Mouse (Mus musculus) kidney, adult 2 months (tissue): Measurements from ENCODE around the gene Jade2. TPM values are rescaled to one million over a fixed set of nuclear protein-coding genes. Genes with fewer than 3 reads are reported as not detected.
A peak's percentile ranks its signal among the peaks of the same experiment; 100 is the strongest.

Source experiments
- DNase-seq: peaks from one replicate; pipeline ENCODE4 v3.0.0; 2021
- H3K27ac ChIP-seq: fragments of 200-500 bp; 2 replicates; pipeline ENCODE4 v1.5.1; 2012; ENCODE audit warnings: low read depth, low read length, control low read depth, inconsistent platforms; ENCODE audit not compliant: insufficient read depth
- H3K27me3 ChIP-seq: fragments of 200-500 bp; replicated peaks from 2 replicates; pipeline ENCODE4 v1.6.1; 2012; ENCODE audit warnings: mild to moderate bottlenecking, moderate library complexity, low read length, inconsistent platforms; ENCODE audit not compliant: control insufficient read depth, insufficient read depth
- H3K36me3 ChIP-seq: fragments of 200-500 bp; 2 replicates; pipeline ENCODE4 v1.6.1; 2012; ENCODE audit warnings: mild to moderate bottlenecking, moderate library complexity, low read length, inconsistent platforms; ENCODE audit not compliant: control insufficient read depth, insufficient read depth
- H3K4me1 ChIP-seq: fragments of 200-500 bp; 2 replicates; pipeline ENCODE4 v1.6.1; 2011; ENCODE audit warnings: low read length; ENCODE audit not compliant: control insufficient read depth, insufficient read depth
- H3K4me3 ChIP-seq: fragments of 200-500 bp; 2 replicates; pipeline ENCODE4 v1.5.1; 2011; ENCODE audit warnings: mild to moderate bottlenecking, low read depth, low read length, control low read depth; ENCODE audit not compliant: insufficient read depth
- CTCF ChIP-seq: fragments of 200-500 bp; conservative IDR thresholded peaks from 2 replicates; pipeline ENCODE4 v1.5.1; 2011; ENCODE audit warnings: low read depth, mild to moderate bottlenecking, control low read depth, low read length, moderate library complexity, mixed read lengths; ENCODE audit not compliant: insufficient read depth, insufficient read length
- POLR2A ChIP-seq: fragments of 200-500 bp; IDR thresholded peaks from one replicate; pipeline ENCODE4 v1.6.1; 2011; ENCODE audit warnings: low read depth, low read length, control low read depth
- WGBS: fragments of 180-500 bp; shearing (Covaris S2); methylation state at CpG from one replicate; pipeline ENCODE4 v1.1.7; 2018; 5-methylcytosine and 5-hydroxymethylcytosine counted together
- polyA plus RNA-seq: library from polyadenylated mRNA; depleted of rRNA; stranded (reverse); fragments of >200 nt; gene quantifications from 2 replicates; pipeline ENCODE4 v1.2.3, GENCODE M21; 2012; rRNA removed

Gene Jade2
- polyA plus RNA-seq, 1 experiment: 13.4 TPM

DNA sequence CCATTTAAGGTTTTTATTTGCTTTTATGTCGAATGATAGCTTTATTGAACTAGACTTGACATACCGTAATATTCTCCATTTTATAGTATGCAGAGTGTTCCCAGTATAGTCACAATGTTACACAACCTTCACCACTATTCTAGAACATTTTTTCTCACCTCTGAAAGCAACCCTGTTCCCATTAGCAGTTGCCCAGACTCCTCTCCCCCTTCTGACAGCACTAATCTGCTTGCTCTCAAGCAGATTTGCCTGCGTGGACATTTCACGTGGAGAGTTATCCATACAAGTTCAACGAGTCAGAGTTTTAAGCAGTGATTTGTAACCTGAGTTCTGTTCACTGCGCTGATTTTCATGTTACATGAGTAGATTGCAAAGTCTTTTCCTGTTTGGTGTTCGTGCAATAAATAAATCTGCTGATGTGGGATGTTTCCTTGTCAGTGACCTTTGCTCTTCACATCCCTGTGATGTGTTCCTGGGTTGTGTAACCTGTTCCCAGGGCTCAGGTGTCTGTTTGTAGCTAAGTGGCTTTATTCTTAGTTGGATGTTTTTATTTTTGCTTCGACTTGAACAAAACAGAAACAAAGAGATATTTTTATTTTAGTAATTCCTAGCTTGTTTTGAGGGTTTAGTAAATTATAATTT is 89.8 kb downstream of the Jade2 start:
- Histone ChIP-seq H3K27me3 (no peaks in the 10 kb centered on the region), H3K27ac (peak overlapping the region; percentile 93), H3K4me1 (peaks cover 18% of the 10 kb centered on the region), H3K4me3 (no peak overlapping the region), H3K36me3 (no peaks in the 10 kb centered on the region)
- 36% methylated on average over 8 of the region's 8 CpGs for WGBS
- TF ChIP-seq CTCF (no peak), POLR2A (no peak)
- DNase-seq: peak; percentile 88

DNA sequence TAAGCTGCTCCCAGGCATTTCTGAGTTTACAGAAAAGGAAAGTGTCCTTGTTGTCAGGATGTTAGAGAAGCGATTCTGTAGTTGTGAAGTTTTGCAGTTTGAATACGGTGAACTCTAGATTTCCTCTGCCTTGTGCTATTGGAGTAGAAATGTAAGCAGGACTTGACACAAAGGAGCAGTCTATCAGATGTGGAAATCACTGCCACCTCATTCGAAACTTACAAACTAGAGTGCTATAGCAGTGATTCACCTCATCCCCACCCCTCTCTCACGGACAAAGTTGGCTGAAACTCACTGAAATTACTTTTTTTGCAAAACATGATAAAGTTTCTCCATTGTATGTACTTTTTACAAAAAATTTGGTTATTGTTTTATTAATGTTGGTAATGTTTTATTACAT is 92.6 kb downstream of the Jade2 start:
- H3K4me1 ChIP-seq: peaks cover 18% of the 10 kb centered on the region
- no peak overlapping the region for H3K4me3 ChIP-seq
- no peaks in the 10 kb centered on the region for H3K27me3 ChIP-seq
- no peak for DNase-seq
- 75% methylated on average over 4 of the region's 4 CpGs for WGBS
- H3K27ac ChIP-seq: no peak overlapping the region
- no peak for TF ChIP-seq CTCF
- TF ChIP-seq POLR2A: no peak
- H3K36me3 ChIP-seq: no peaks in the 10 kb centered on the region

DNA sequence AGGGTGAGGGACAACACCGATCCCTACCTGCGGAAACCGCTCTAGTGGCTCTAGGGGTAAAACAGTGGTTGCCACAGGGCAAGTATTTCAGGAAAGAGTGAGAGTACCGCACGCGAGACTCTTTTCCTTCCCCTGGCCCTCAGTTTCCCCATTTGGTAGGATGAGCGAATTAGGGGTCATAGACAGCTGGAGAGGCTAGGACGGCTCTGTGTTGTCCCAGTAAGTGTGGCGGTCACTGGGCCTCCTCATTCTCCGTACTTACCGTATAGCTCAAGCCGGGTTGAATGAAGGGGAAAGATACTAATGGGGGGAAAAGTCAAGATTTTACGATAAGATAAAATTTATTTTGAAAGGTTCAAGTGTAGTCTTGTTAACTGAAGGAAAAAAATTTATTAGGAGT is 93.5 kb downstream of the Jade2 start:
- Histone ChIP-seq H3K27ac (peak overlapping the region; percentile 80), H3K4me1 (peaks cover 18% of the 10 kb centered on the region), H3K4me3 (peak overlapping the region; percentile 99), H3K36me3 (no peaks in the 10 kb centered on the region), H3K27me3 (no peaks in the 10 kb centered on the region)
- WGBS: 3% methylated on average over 13 of the region's 13 CpGs
- DNase-seq: no peak
- no peak for TF ChIP-seq CTCF
- no peak for TF ChIP-seq POLR2A

Other genes with a start within 250 kb of the Jade2 start
- 44.6 and 49.8 TPM in 2 replicates for gene Nhp2, start 237.9 kb downstream of the Jade2 start, polyA plus RNA-seq
- 46.6 and 52.9 TPM in 2 replicates for gene Rmnd5b, start 221.8 kb downstream of the Jade2 start, polyA plus RNA-seq
- gene N4bp3, start 206.8 kb downstream of the Jade2 start, polyA plus RNA-seq: 11.8 and 13.6 TPM in 2 replicates
- 10.7 and 13.7 TPM in 2 replicates for gene D930048N14Rik, start 206.7 kb downstream of the Jade2 start, polyA plus RNA-seq
- gene 0610009B22Rik, start 168.8 kb downstream of the Jade2 start, polyA plus RNA-seq: 30.5 and 41.0 TPM in 2 replicates
- gene Sec24a, start 94.0 kb downstream of the Jade2 start, polyA plus RNA-seq: 14.7 and 14.8 TPM in 2 replicates
- 47.1 and 62.2 TPM in 2 replicates for gene Sar1b, start 94.0 kb downstream of the Jade2 start, polyA plus RNA-seq
- gene Cdkn2aipnl, start 110.0 kb upstream of the Jade2 start, polyA plus RNA-seq: 15.6 and 17.2 TPM in 2 replicates
- gene Ube2b, start 143.1 kb upstream of the Jade2 start, polyA plus RNA-seq: 48.5 and 70.9 TPM in 2 replicates
- 1.6 and 1.8 TPM in 2 replicates for gene Cdkl3, start 146.6 kb upstream of the Jade2 start, polyA plus RNA-seq
- 30.9 and 38.0 TPM in 2 replicates for gene Ppp2ca, start 241.0 kb upstream of the Jade2 start, polyA plus RNA-seq